Mouse (Mus musculus): Measurements from ENCODE around the gene Slirp.
A peak's percentile ranks its signal among the peaks of the same experiment; 100 is the strongest.
"Not testable (repeated sequence)": the region's sequence is repeated elsewhere in the genome, so short reads cannot be mapped to it uniquely, and the experiment has no call there.

Gene Slirp

GRCm38 (mm10) chr12:87428885-87429284 is 14.8 kb upstream of the Slirp start:
- DNase-seq (ENCODE audit: low read depth, low spot score) = no peak

- DNase-seq (ENCODE audit: low read depth, low spot score) = no peak
Observed at GRCm38 (mm10) chr12:87442177-87443114, 1.2 kb upstream of the Slirp start.

GRCm38 (mm10) chr12:87443115-87443699 is 489 bp upstream of the Slirp start:
- DNase-seq (ENCODE audit: low read depth, low spot score) = no peak

GRCm38 (mm10) chr12:87444211-87444610 is 515 bp downstream of the Slirp start:
- DNase-seq (ENCODE audit: low read depth, low spot score) = no peak

- no peak for DNase-seq (ENCODE audit: low read depth, low spot score)
Observed at GRCm38 (mm10) chr12:87449456-87449855, 5.8 kb downstream of the Slirp start.

GRCm38 (mm10) chr12:87464678-87465297 is 21.1 kb downstream of the Slirp start:
- DNase-seq (ENCODE audit: low read depth, low spot score) = no peak

- DNase-seq (ENCODE audit: low read depth, low spot score) = no peak
Observed at GRCm38 (mm10) chr12:87470263-87471136, 26.8 kb downstream of the Slirp start.

- DNase-seq (ENCODE audit: low read depth, low spot score) = no peak
Observed at GRCm38 (mm10) chr12:87471421-87471963, 27.8 kb downstream of the Slirp start.

GRCm38 (mm10) chr12:87471964-87472786 is 28.5 kb downstream of the Slirp start, which contains the start of gene Snw1:
Snw1 (minus strand) TSS chr12:87472274.
- DNase-seq (ENCODE audit: low read depth, low spot score) = peak; percentile 91

- no peak for DNase-seq (ENCODE audit: low read depth, low spot score)
Observed at GRCm38 (mm10) chr12:87474756-87475155, 31.1 kb downstream of the Slirp start.

- DNase-seq (ENCODE audit: low read depth, low spot score) = not testable (repeated sequence)
Observed at GRCm38 (mm10) chr12:87482482-87482881, 38.8 kb downstream of the Slirp start.

GRCm38 (mm10) chr12:87488683-87489082 is 45.0 kb downstream of the Slirp start:
- not testable (repeated sequence) for DNase-seq (ENCODE audit: low read depth, low spot score)

GRCm38 (mm10) chr12:87494421-87494820 is 50.7 kb downstream of the Slirp start, which contains the start of gene Gm5788:
Gm5788 (plus strand) TSS chr12:87494721.
- DNase-seq (ENCODE audit: low read depth, low spot score) = not testable (repeated sequence)

Measured in retina, adult 2 months (tissue).